In the genomic region with DNA sequence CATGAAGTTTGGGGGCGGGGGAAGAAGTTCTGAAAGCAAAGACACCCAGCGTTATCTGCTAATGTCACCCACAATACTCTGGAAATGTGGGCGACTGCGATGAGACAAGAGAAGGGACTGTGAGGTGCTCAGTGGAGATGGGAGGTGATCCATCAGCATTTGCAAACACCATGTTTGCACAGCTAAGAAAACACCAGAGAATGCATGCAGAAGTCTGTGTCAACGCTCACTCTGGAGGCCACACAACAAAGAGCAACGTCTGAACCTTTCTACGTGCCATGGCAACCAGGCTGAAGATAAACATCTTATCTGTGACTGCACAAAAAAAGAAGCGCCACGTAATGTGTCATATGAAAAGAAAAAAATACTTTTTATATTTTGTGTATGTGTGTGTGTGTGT, we compare ENCODE assay signal across 24 mouse cellular contexts. TPM values are rescaled to one million over a fixed set of nuclear protein-coding genes. Genes with fewer than 3 reads are reported as not detected.
A peak's percentile ranks its signal among the peaks of the same experiment; 100 is the strongest.
DNase-seq lines count a peak whose midpoint lies in the region; ATAC-seq and TF ChIP-seq lines count a peak whose summit lies in the region.
"Had no signal": no experiment of that assay in that cellular context is flagged by ENCODE, and none has a peak within 500 bp of the region (broad histone marks: within the 10 kb centered on the region; RNA-seq: fewer than 3 reads in every experiment).

No protein-coding gene starts in this region.

- H3K36me3 ChIP-seq in G1E (replicated peaks): no peaks in the 10 kb centered on the region
- H3K36me3 ChIP-seq in liver, embryonic 16.5 days (ENCODE audit: control insufficient read depth, insufficient read depth): no peaks in the 10 kb centered on the region
- H3K36me3 ChIP-seq in forebrain, embryonic 13.5 days (ENCODE audit: poor library complexity, severe bottlenecking): no peaks in the 10 kb centered on the region
- H3K36me3 ChIP-seq: heart, embryonic 13.5 days; limb, embryonic 15.5 days; neural tube, embryonic 15.5 days had no signal

- peak overlapping the region; percentile 38; the same call in 1 of the 2 replicates for H3K4me3 ChIP-seq in G1E (ENCODE audit: low read depth, low read length)
- H3K4me3 ChIP-seq in bone marrow, adult 2 months (replicated peaks; ENCODE audit: control insufficient read depth, low read depth, low read length): peak overlapping the region; percentile 30
- H3K4me3 ChIP-seq in liver, embryonic 16.5 days (ENCODE audit: low read depth, low read length): no peak overlapping the region
- H3K4me3 ChIP-seq in forebrain, embryonic 13.5 days: no peak overlapping the region
- H3K4me3 ChIP-seq: gastrocnemius, adult 2 months; heart, embryonic 13.5 days; layer of hippocampus, adult 2 months; limb, embryonic 15.5 days; neural tube, embryonic 15.5 days had no signal

- peak; percentile 54 for DNase-seq in G1E (ENCODE audit: low spot score)
- DNase-seq in urinary bladder, postnatal 36 days (ENCODE audit: low spot score in 2 of 2): no peak
- DNase-seq in heart, adult 9 months (ENCODE audit: low spot score in 2 of 2): no peak
- DNase-seq: adrenal gland, adult 8-10 months; B cell, adult 2 months; cerebellum, adult 2 months; gastrocnemius, adult 2 months; kidney, adult 18-20 months; thymus, adult 18-20 months; thymus, postnatal 4 days had no signal

- H3K9ac ChIP-seq in liver, embryonic 16.5 days (ENCODE audit: low read depth, low read length): no peak overlapping the region
- no peak overlapping the region for H3K9ac ChIP-seq in forebrain, embryonic 13.5 days
- H3K9ac ChIP-seq: heart, embryonic 13.5 days; limb, embryonic 15.5 days; neural tube, embryonic 15.5 days had no signal

- 0 out of 2 replicates have a peak overlapping the region, but pooled peaks have one; percentile 27 for H3K27ac ChIP-seq in bone marrow, adult 2 months (ENCODE audit: control insufficient read depth, insufficient read depth, low read depth, low read length, poor library complexity)
- H3K27ac ChIP-seq in liver, embryonic 16.5 days (ENCODE audit: low read length): 0 out of 2 replicates have a peak overlapping the region, but pooled peaks have one; percentile 53
- no peak overlapping the region for H3K27ac ChIP-seq in forebrain, embryonic 13.5 days
- H3K27ac ChIP-seq: gastrocnemius, adult 2 months; heart, embryonic 13.5 days; kidney, postnatal 0 days; layer of hippocampus, adult 2 months; limb, embryonic 15.5 days; neural tube, embryonic 15.5 days had no signal

- peaks cover 73% of the 10 kb centered on the region for H3K4me1 ChIP-seq in G1E (ENCODE audit: insufficient read depth, low read depth, low read length)
- no peaks in the 10 kb centered on the region; the same call in 1 of the 2 replicates for H3K4me1 ChIP-seq in bone marrow, adult 2 months (ENCODE audit: control insufficient read depth, insufficient read depth, low read length)
- peaks cover 13% of the 10 kb centered on the region for H3K4me1 ChIP-seq in liver, embryonic 16.5 days (ENCODE audit: control insufficient read depth, low read depth, low read length)
- no peaks in the 10 kb centered on the region for H3K4me1 ChIP-seq in forebrain, embryonic 13.5 days
- H3K4me1 ChIP-seq: heart, embryonic 13.5 days; neural tube, embryonic 15.5 days had no signal

- no peak for TF ChIP-seq CTCF in G1E (IDR thresholded peaks at IDR 0.05; ENCODE audit: low read depth, low read length)
- TF ChIP-seq CTCF in bone marrow, adult 2 months (IDR thresholded peaks at IDR 0.05; ENCODE audit: control insufficient read depth, insufficient read depth, low read length): no peak

- TF ChIP-seq POLR2A in bone marrow, adult 2 months (IDR thresholded peaks at IDR 0.05; ENCODE audit: borderline replicate concordance, control insufficient read depth, low read depth, low read length): no peak

- peak overlapping the region; percentile 19 for H3K4me2 ChIP-seq in liver, embryonic 16.5 days (ENCODE audit: low read depth, low read length)
- H3K4me2 ChIP-seq in forebrain, embryonic 13.5 days: no peak overlapping the region
- H3K4me2 ChIP-seq: heart, embryonic 13.5 days; limb, embryonic 15.5 days; neural tube, embryonic 15.5 days had no signal

- peak; percentile 90 for ATAC-seq in G1E (ENCODE audit: extremely low read depth, insufficient number of reproducible peaks, low FRiP score, poor library complexity, severe bottlenecking)
- ATAC-seq in erythroid progenitor cell, adult 5-6 weeks (replicated peaks; ENCODE audit: low FRiP score, poor library complexity, severe bottlenecking): peak; percentile 79
- peak; percentile 86 for ATAC-seq in liver, embryonic 16.5 days (ENCODE audit: low read depth)
- ATAC-seq in forebrain, embryonic 13.5 days: no peak
- ATAC-seq: lung, postnatal 0 days; midbrain, embryonic 16.5 days had no signal

- WGBS in bone marrow, adult 2 months: 61% methylated on average over 9 of the region's 9 CpGs
- 21% methylated on average over 9 of the region's 9 CpGs for WGBS in liver, embryonic 16.5 days (ENCODE audit: insufficient replicate concordance)
- WGBS in forebrain, embryonic 13.5 days: 85% methylated on average over 9 of the region's 9 CpGs

- no peaks in the 10 kb centered on the region for H3K9me3 ChIP-seq in G1E (replicated peaks)
- no peaks in the 10 kb centered on the region for H3K9me3 ChIP-seq in liver, embryonic 16.5 days (replicated peaks; ENCODE audit: control insufficient read depth, low read length)
- H3K9me3 ChIP-seq in forebrain, embryonic 13.5 days (replicated peaks): no peaks in the 10 kb centered on the region
- H3K9me3 ChIP-seq: heart, embryonic 13.5 days; limb, embryonic 15.5 days; neural tube, embryonic 15.5 days had no signal

- H3K27me3 ChIP-seq in G1E (ENCODE audit: insufficient read depth, low read length): no peaks in the 10 kb centered on the region
- H3K27me3 ChIP-seq in liver, embryonic 16.5 days (ENCODE audit: control insufficient read depth, insufficient read depth, low read depth, low read length): no peaks in the 10 kb centered on the region
- no peaks in the 10 kb centered on the region for H3K27me3 ChIP-seq in forebrain, embryonic 13.5 days
- H3K27me3 ChIP-seq: limb, embryonic 15.5 days; neural tube, embryonic 15.5 days had no signal

RNA-seq across cellular contexts. Expression of gene Pkd1l1, which starts 2.6 kb away (rescaled TPM):
- total RNA-seq in G1E (2014; fragmentation: Nextera tagmentation): 0.10 TPM in 1 of 2 replicates, not detected in the other
- 0.16 and 0.41 TPM in 2 replicates for total RNA-seq in G1E (2017)
- polyA plus RNA-seq in G1E (2012): not detected in 2 replicates
- 0.38 and 0.45 TPM in 2 replicates for polyA plus RNA-seq in bone marrow, adult 2 months (2011; ENCODE audit: insufficient read depth, insufficient read length, low replicate concordance, missing spikeins)
- total RNA-seq in erythroid progenitor cell, adult 5-6 weeks (2015; ENCODE audit: low replicate concordance): 4.7 and 5.4 TPM in 2 replicates
- 1.7 and 7.8 TPM in 2 replicates for total RNA-seq in erythroid progenitor cell, adult 5-6 weeks (2017; ENCODE audit: low replicate concordance)
- 0.07 and 0.09 TPM in 2 replicates for polyA plus RNA-seq in liver, embryonic 16.5 days (2015; fragmentation: Nextera tagmentation; extraction: Ambion mirVana)
- 0.04 and 0.09 TPM in 2 replicates for polyA plus RNA-seq in forebrain, embryonic 13.5 days (2015; fragmentation: Nextera tagmentation; extraction: Ambion mirVana)
- total RNA-seq: hematopoietic stem cell, adult 5-6 weeks; left cerebral cortex, adult 18-20 months had no signal
- polyA plus RNA-seq: forebrain, embryonic 11.5 days had no signal

RNA-seq across cellular contexts. Expression of gene Hus1, which starts 40.5 kb away (rescaled TPM):
- total RNA-seq in G1E (2014; fragmentation: Nextera tagmentation): 39.1 and 59.9 TPM in 2 replicates
- total RNA-seq in G1E (2017): 26.4 and 27.5 TPM in 2 replicates
- polyA plus RNA-seq in G1E (2012): 6.9 and 10.2 TPM in 2 replicates
- polyA plus RNA-seq in bone marrow, adult 2 months (2011; ENCODE audit: insufficient read depth, insufficient read length, low replicate concordance, missing spikeins): 4.0 and 7.6 TPM in 2 replicates
- total RNA-seq in erythroid progenitor cell, adult 5-6 weeks (2015; ENCODE audit: low replicate concordance): 7.2 and 16.3 TPM in 2 replicates
- total RNA-seq in erythroid progenitor cell, adult 5-6 weeks (2017; ENCODE audit: low replicate concordance): 6.5 and 8.5 TPM in 2 replicates
- 6.2 and 6.6 TPM in 2 replicates for polyA plus RNA-seq in liver, embryonic 16.5 days (2015; fragmentation: Nextera tagmentation; extraction: Ambion mirVana)
- 13.8 and 14.5 TPM in 2 replicates for polyA plus RNA-seq in forebrain, embryonic 13.5 days (2015; fragmentation: Nextera tagmentation; extraction: Ambion mirVana)

Comparison
In these comparisons a context has a peak if more than half of its experiments do, and no peak if none do; other contexts are left out.
1. H3K4me3 ChIP-seq: peak in G1E (single experiment) and bone marrow, adult 2 months (single experiment); none in liver, embryonic 16.5 days (single experiment) and forebrain, embryonic 13.5 days (single experiment).